Mouse (Mus musculus) stomach, embryonic 16.5 days (tissue): ENCODE data around the gene Npas4. TPM values are rescaled to one million over a fixed set of nuclear protein-coding genes. Genes with fewer than 3 reads are reported as not detected.

Source experiments
- ATAC-seq: fragments of 200-750 bp; cut with Nextera tagmentation; 2 replicates; pipeline ENCODE4 v1.8.0; 2017; ENCODE audit warnings: moderate number of reproducible peaks, moderate TSS enrichment; ENCODE audit not compliant: insufficient read depth, low FRiP score
- H3K27ac ChIP-seq: fragments of 300-500 bp; sonication (generic); 2 replicates; pipeline ENCODE4 v1.5.1; 2014; ENCODE audit warnings: low read length
- H3K27me3 ChIP-seq: fragments of 300-500 bp; sonication (generic); 2 replicates; pipeline ENCODE4 v1.6.1; 2014; ENCODE audit warnings: low read length, control low read depth, mixed read lengths; ENCODE audit not compliant: control insufficient read depth, insufficient read depth
- H3K36me3 ChIP-seq: fragments of 300-500 bp; sonication (generic); 2 replicates; pipeline ENCODE4 v1.6.1; 2014; ENCODE audit warnings: low read length; ENCODE audit not compliant: control insufficient read depth, insufficient read depth
- H3K4me1 ChIP-seq: fragments of 300-500 bp; sonication (generic); 2 replicates; pipeline ENCODE4 v1.6.1; 2014; ENCODE audit warnings: low read length, control low read depth, mixed read lengths; ENCODE audit not compliant: control insufficient read depth, insufficient read depth
- H3K4me2 ChIP-seq: fragments of 300-500 bp; sonication (generic); 2 replicates; pipeline ENCODE4 v1.6.1; 2014; ENCODE audit warnings: low read depth, low read length, mixed read lengths
- H3K4me3 ChIP-seq: fragments of 300-500 bp; sonication (generic); replicated peaks from 2 replicates; pipeline ENCODE4 v1.5.1; 2014; ENCODE audit warnings: mild to moderate bottlenecking, low read length
- H3K9ac ChIP-seq: fragments of 300-500 bp; sonication (generic); 2 replicates; pipeline ENCODE4 v1.6.1; 2014; ENCODE audit warnings: low read length
- H3K9me3 ChIP-seq: fragments of 300-500 bp; sonication (generic); replicated peaks from 2 replicates; pipeline ENCODE4 v1.6.1; 2016; ENCODE audit warnings: low read length, control low read depth; ENCODE audit not compliant: control insufficient read depth
- WGBS: fragments of 180-500 bp; shearing (Covaris S2); extraction: QIAGEN DNeasy Blood & Tissue Kit; methylation state at CpG from one replicate; pipeline ENCODE4 v1.1.7; 2014; 5-methylcytosine and 5-hydroxymethylcytosine counted together
- polyA plus RNA-seq: library from polyadenylated mRNA; unstranded; fragments of >200 nt; fragmentation: Nextera tagmentation; extraction: Ambion mirVana; gene quantifications from 2 replicates; pipeline ENCODE4 v1.2.1, GENCODE M21; 2015

Npas4 gene
- polyA plus RNA-seq, 1 experiment from 2014 or later, result 0.23 TPM

- H3K36me3 ChIP-seq, result no peaks in the 10 kb centered on the region
- ATAC-seq, result peak; percentile 95
- 1% methylated on average over 39 of the region's 39 CpGs for WGBS
- no peaks in the 10 kb centered on the region for H3K4me1 ChIP-seq
- 0 out of 2 replicates have a peak overlapping the region, but pooled peaks have one; percentile 44 for H3K27ac ChIP-seq
- H3K4me3 ChIP-seq, result peak overlapping the region; percentile 22
- no peaks in the 10 kb centered on the region for H3K27me3 ChIP-seq
- no peaks in the 10 kb centered on the region for H3K9me3 ChIP-seq
- peak overlapping the region; percentile 50 for H3K4me2 ChIP-seq
- H3K9ac ChIP-seq, result no peak overlapping the region
Observed at GRCm38 (mm10) chr19:5001666-5002406, 11.7 kb upstream of the Npas4 start.

GRCm38 (mm10) chr19:4999445-5000140, 9.5 kb upstream of the Npas4 start:
- Histone ChIP-seq H3K27ac (no peak overlapping the region), H3K4me1 (no peaks in the 10 kb centered on the region), H3K4me2 (peak overlapping the region; percentile 50; the same call in 1 of the 2 replicates), H3K9ac (0 out of 2 replicates have a peak overlapping the region, but pooled peaks have one; percentile 1), H3K9me3 (no peaks in the 10 kb centered on the region), H3K27me3 (no peaks in the 10 kb centered on the region), H3K36me3 (no peaks in the 10 kb centered on the region), H3K4me3 (peak overlapping the region; percentile 9; the same call in 1 of the 2 replicates)
- 60% methylated on average over 6 of the region's 6 CpGs for WGBS
- ATAC-seq, result no peak

GRCm38 (mm10) chr19:4994043-4994442, 3.9 kb upstream of the Npas4 start:
- ATAC-seq, result no peak
- H3K27me3 ChIP-seq, result peaks cover 26% of the 10 kb centered on the region

GRCm38 (mm10) chr19:4992904-4993303, 2.8 kb upstream of the Npas4 start:
- no peaks in the 10 kb centered on the region for H3K9me3 ChIP-seq
- H3K4me2 ChIP-seq, result no peak overlapping the region
- peak; percentile 89 for ATAC-seq
- H3K27ac ChIP-seq, result no peak overlapping the region
- peaks cover 26% of the 10 kb centered on the region for H3K27me3 ChIP-seq
- H3K36me3 ChIP-seq, result no peaks in the 10 kb centered on the region
- 6% methylated on average over 9 of the region's 9 CpGs for WGBS
- no peak overlapping the region for H3K9ac ChIP-seq
- H3K4me1 ChIP-seq, result no peaks in the 10 kb centered on the region
- H3K4me3 ChIP-seq, result no peak overlapping the region

More at GRCm38 (mm10) chr19:4994043-4994442, 3.9 kb upstream of the Npas4 start:
- Histone ChIP-seq H3K27ac (no peak overlapping the region), H3K4me2 (no peak overlapping the region), H3K9me3 (no peaks in the 10 kb centered on the region), H3K36me3 (no peaks in the 10 kb centered on the region), H3K4me3 (no peak overlapping the region), H3K4me1 (no peaks in the 10 kb centered on the region), H3K9ac (no peak overlapping the region)
- 59% methylated on average over 5 of the region's 5 CpGs for WGBS

- Histone ChIP-seq H3K27ac (no peak overlapping the region), H3K9me3 (no peaks in the 10 kb centered on the region), H3K9ac (no peak overlapping the region), H3K4me1 (no peaks in the 10 kb centered on the region), H3K36me3 (no peaks in the 10 kb centered on the region), H3K4me3 (no peak overlapping the region), H3K27me3 (peaks cover 26% of the 10 kb centered on the region), H3K4me2 (no peak overlapping the region)
- WGBS, result 14% methylated on average over 8 of the region's 8 CpGs
- ATAC-seq, result no peak
Observed at GRCm38 (mm10) chr19:4992371-4992770, 2.3 kb upstream of the Npas4 start.

GRCm38 (mm10) chr19:4990716-4991115, 600 bp upstream of the Npas4 start:
- WGBS, result 3% methylated on average over 22 of the region's 22 CpGs
- H3K4me2 ChIP-seq, result peak overlapping the region; percentile 8; the same call in 1 of the 2 replicates
- ATAC-seq, result peak; percentile 20; the same call in 1 of the 2 replicates

GRCm38 (mm10) chr19:4989434-4990255, 471 bp downstream of the Npas4 start:
- Histone ChIP-seq H3K36me3 (no peaks in the 10 kb centered on the region), H3K27ac (no peak overlapping the region), H3K9ac (no peak overlapping the region), H3K4me1 (no peaks in the 10 kb centered on the region), H3K27me3 (peaks cover 30% of the 10 kb centered on the region), H3K4me2 (no peak overlapping the region), H3K4me3 (no peak overlapping the region), H3K9me3 (no peaks in the 10 kb centered on the region)
- WGBS, result 16% methylated on average over 43 of the region's 47 CpGs
- 0 out of 2 replicates have a peak, but pooled peaks have one; percentile 1 for ATAC-seq

More at GRCm38 (mm10) chr19:4990716-4991115, 600 bp upstream of the Npas4 start:
- Histone ChIP-seq H3K4me3 (no peak overlapping the region), H3K27me3 (peaks cover 26% of the 10 kb centered on the region), H3K4me1 (no peaks in the 10 kb centered on the region), H3K9ac (no peak overlapping the region), H3K36me3 (no peaks in the 10 kb centered on the region), H3K9me3 (no peaks in the 10 kb centered on the region), H3K27ac (no peak overlapping the region)

GRCm38 (mm10) chr19:4989013-4989412, 1.1 kb downstream of the Npas4 start:
- H3K27me3 ChIP-seq, result peaks cover 35% of the 10 kb centered on the region

More at GRCm38 (mm10) chr19:4989013-4989412, 1.1 kb downstream of the Npas4 start:
- no peak overlapping the region for H3K9ac ChIP-seq
- ATAC-seq, result peak; percentile 35; the same call in 1 of the 2 replicates
- H3K36me3 ChIP-seq, result no peaks in the 10 kb centered on the region
- 3% methylated on average over 13 of the region's 13 CpGs for WGBS
- no peak overlapping the region for H3K27ac ChIP-seq
- H3K9me3 ChIP-seq, result no peaks in the 10 kb centered on the region
- H3K4me2 ChIP-seq, result no peak overlapping the region
- no peak overlapping the region for H3K4me3 ChIP-seq
- H3K4me1 ChIP-seq, result no peaks in the 10 kb centered on the region
